Mouse (Mus musculus) gastrocnemius, adult 18-20 months (tissue): ENCODE measurements at regions not wholly inside any gene's neighbourhood (a gene's known extent, or its start where the extent isn't known, plus 50 kb on each side); places are given as distances from the start of the nearest gene placed in this dataset.

Experiments used
- DNase-seq: peaks from one replicate; pipeline ENCODE4 v3.0.0; 2021; ENCODE audit warnings: low spot score

DNA sequence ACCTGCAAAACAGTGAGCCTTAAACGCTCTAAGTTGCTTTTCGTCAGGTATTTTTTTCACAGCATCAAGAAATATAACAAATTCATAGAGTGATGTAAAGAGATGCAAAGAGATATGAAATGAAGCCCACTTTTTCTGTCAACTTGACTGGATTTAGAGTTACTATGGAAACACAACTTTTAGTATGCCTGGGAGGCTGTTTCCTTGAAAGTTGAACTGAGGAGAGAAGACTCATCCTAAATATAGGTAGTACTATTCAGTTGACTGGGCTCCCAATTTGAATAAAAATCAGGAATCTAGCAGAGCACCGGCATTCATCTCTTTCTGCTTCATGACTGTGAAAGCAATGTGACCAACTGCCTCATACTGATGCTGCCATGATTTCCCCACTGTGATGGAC is 509.7 kb downstream of the Synb start:
- no peak for DNase-seq

DNA sequence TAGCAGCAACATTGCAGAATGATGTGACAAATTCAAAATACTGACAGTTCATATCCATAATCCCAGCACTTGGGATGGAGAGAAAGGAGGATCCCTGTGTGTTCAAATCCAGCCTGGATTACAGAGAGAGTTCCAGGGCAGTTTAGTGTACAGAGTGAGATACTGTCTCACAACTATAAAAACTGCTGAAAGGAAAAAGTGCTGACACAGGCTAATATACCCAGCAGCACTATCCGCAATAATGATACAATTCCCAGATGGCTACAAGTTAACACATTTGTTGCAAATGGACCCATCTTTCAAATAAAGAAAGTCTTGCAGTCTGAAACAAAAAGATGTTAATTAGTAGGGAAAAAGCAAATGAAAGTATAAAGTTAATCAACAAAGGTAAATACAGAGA is 510.9 kb downstream of the Synb start:
- DNase-seq = no peak

GRCm38 (mm10) chr14:68770411-68770810 is 523.7 kb downstream of the Synb start:
- no peak for DNase-seq

- no peak for DNase-seq
Measured at GRCm38 (mm10) chr14:68762916-68763315, 531.2 kb downstream of the Synb start.

DNA sequence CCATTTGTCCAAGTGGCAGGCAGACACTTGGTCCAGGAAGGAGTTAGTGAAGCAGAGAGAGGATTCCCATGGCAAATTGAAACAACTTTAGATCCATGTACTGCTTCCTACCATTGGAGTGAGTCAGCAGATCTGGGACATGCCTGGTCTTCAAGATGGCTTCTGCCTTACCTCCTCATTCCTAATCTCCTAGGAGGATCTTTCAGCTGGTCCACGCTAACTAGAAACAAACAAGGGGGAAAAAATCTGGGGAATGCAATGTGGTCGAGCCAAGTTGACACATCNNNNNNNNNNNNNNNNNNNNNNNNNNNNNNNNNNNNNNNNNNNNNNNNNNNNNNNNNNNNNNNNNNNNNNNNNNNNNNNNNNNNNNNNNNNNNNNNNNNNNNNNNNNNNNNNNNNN is 549.4 kb downstream of the Synb start:
- no peak for DNase-seq

DNA sequence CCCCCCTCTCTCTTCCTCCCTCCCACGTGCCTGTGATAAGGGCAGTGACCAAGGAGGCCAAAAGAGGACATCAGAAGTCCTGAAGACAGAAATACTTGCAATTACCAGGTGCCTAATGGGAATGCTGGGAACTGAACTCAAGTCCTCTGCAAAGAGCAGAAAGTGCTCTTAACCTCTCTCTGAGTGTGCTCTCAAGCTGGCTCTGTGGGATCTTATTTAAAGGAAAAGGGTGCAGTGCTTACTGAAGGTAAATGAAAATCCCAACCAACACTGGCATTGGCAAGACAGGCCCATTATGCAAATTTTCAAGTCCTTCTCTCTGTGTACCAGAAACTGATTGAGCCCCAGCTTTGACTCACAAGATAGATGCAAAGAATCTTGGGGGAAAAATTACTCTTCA is 555.6 kb downstream of the Synb start:
- no peak for DNase-seq

DNA sequence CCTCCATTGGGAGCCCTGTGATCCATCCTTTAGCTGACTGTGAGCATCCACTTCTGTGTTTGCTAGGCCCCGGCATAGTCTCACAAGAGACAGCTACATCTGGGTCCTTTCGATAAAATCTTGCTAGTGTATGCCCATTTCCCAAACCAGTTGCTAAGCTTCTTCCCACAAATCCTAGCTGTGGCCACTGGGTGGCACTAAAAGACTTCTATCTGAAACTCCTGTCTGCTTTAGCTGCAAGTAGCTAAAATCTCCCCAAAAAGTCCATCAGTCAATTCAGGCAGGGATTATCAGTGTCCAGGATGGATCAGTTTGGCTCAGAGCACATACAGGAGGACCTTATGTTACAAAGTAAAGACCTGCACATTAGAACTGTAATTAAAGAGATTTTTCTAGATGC is 558.3 kb downstream of the Synb start:
- peak; percentile 11 for DNase-seq

DNA sequence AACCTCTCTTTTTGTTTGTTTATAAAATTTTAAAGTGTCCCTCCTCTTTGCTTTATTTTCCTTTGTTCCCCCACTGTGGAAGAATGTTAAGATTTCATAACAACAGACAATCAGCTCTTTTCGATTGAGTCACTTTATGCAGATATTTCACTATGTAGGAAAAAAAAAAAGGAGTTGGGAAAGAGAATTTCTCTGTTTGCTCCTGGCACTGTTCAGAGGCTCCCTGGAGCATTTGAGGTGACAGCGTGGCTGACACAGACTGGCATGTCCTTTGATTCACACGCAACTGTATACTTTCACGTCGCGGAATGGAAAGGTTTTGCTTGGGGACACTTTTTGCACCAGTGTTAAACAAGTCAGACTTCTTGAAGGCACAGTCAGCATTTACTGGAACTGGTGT is 572.9 kb downstream of the Synb start:
- DNase-seq = no peak

DNA sequence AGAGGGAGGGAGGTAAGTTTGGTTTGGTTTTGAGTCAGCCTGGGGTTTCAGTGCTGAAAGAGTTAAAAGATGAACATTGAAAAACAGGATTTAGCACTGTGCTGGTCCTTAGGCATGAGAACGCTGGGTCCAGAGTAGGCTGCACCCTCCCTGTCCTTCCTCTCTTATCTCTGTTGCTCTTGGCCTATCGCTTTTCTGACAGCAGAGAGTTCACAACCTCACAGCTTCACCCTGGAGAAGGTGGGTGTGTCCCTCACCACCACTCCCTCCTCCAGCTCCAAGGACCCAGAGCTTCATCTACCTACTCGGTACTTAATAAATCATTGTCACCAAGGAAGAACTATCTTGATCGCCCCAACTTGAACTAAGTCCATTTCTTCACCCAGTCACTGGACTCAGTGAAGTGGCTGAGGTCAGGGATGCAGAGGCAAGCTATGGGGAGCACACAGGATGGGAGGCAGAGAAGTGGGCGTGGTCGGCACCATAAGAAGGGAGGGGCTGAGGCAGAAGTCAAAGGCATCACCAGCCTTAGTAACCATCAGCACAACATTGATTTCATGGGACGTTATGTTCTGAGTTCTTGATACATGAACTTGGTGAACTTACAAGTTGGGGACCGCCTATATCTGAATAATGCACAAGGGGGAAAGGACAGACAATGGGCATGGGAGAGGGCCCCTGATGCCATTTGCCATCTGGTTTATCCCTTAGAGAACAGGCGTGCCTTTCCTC is 574.5 kb downstream of the Synb start:
- no peak for DNase-seq

- no peak for DNase-seq
Measured at GRCm38 (mm10) chr14:68718846-68719245, 575.3 kb downstream of the Synb start.
